Mouse (Mus musculus) heart, adult 2 months (tissue): ENCODE data around the gene 5730596B20Rik.

Experiments used
- CTCF ChIP-seq: fragments of 200-600 bp; IDR thresholded peaks from 2 replicates; pipeline ENCODE4 v1.8.1; 2022; ENCODE audit warnings: antibody characterized with exemption, mild to moderate bottlenecking, moderate library complexity
- EP300 ChIP-seq: fragments of 200-500 bp; IDR thresholded peaks from 2 replicates; pipeline ENCODE4 v1.6.1; 2011; ENCODE audit warnings: low read depth, low read length, control low read depth; ENCODE audit not compliant: insufficient read depth

DNA sequence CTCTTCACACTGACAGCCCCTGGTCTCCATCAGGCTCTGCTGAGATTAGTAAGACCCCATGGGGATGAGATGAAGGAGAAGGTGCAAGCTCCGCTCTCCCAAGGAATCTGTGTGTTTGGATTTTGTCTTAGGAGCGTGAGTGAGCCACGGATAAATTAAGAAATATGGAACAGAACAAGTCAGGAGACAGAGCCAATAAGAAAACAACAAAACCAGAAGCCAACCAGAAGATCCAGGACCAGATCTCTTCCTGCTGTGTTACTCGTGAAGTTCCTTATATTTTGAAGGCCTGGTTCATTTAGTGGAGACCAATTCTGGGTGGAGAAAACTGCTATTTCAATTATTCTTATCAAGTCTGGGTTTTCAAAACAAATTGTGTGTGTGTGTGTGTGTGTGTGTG is 25.7 kb upstream of the 5730596B20Rik start:
- TF ChIP-seq EP300 (no peak), CTCF (no peak)
